Mouse (Mus musculus): Measurements from ENCODE around the gene Arhgef33.
"Not testable (repeated sequence)": the region's sequence is repeated elsewhere in the genome, so short reads cannot be mapped to it uniquely, and the experiment has no call there.

Arhgef33 gene

DNA sequence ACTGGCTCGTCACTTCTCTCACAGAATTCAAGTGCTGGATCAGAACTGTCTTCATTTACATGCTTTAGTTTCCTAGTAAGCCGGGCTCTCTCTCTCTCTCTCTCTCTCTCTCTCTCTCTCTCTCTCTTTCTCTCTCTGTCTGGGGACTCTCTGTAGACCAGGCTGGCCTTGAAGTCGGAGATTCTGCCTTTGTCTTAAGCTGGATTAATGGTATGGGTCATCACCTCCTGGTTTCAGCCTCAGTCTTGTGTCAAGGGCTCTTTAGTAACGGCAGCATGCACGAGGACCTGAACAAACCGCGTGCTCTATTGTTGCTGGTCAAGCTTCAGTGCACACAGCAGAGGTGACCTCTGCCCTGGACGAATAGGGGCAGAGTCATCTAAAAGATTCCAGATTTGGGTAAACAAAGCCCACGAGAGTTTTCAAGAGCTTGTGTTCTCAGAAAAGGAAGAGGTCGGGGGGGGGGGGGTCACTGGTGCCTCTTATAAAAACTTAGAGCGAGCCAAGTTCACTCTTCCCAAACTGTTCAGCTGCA lies 39.5 kb downstream of the Arhgef33 start:
- DNase-seq (ENCODE audit: low read depth) = no peak

GRCm38 (mm10) chr17:80347234-80347633 lies 40.0 kb downstream of the Arhgef33 start:
- DNase-seq (ENCODE audit: low read depth) = no peak

DNA sequence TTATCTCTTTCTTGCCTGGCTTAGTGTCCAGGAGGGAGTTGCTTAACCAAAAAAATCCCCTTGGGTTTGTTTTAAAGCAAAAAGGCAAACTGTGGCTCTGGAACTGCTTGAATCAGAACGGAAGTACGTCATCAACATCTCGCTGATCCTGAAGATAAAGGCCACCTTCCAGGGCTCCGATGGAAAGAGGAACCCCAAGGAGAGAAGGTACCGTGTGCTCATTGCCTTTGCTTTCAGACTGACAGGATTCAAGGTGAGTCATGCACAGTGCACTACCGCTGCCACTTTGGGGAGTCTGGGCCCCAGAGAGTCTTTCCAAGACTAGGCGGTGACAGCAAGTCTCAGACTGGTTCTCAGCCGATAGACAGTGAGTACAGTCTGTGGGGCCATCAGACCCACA lies 53.0 kb downstream of the Arhgef33 start:
- no peak for DNase-seq (ENCODE audit: low read depth)

- no peak for DNase-seq (ENCODE audit: low read depth)
Observed at GRCm38 (mm10) chr17:80367276-80367675, 60.1 kb downstream of the Arhgef33 start.

DNA sequence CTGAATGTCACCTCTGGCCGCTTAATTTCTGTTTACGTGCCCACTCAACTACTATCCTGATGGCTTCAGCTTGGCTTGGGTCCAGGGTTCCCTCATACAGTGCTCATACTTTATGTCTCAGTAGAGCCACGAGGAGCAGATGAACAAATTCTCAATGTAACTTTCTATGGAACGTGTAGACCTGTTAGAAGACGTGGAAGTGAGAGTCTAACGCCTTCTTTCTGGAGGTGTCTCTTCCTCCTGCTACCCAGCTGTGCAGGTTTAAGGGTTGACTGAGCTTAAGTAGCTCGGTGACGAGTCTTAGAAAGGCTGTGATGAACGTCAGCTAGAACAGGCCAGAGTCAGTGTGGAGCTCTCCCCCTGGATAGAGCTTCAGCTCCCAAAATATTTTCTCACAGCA lies 61.4 kb downstream of the Arhgef33 start:
- DNase-seq (ENCODE audit: low read depth) = no peak

DNA sequence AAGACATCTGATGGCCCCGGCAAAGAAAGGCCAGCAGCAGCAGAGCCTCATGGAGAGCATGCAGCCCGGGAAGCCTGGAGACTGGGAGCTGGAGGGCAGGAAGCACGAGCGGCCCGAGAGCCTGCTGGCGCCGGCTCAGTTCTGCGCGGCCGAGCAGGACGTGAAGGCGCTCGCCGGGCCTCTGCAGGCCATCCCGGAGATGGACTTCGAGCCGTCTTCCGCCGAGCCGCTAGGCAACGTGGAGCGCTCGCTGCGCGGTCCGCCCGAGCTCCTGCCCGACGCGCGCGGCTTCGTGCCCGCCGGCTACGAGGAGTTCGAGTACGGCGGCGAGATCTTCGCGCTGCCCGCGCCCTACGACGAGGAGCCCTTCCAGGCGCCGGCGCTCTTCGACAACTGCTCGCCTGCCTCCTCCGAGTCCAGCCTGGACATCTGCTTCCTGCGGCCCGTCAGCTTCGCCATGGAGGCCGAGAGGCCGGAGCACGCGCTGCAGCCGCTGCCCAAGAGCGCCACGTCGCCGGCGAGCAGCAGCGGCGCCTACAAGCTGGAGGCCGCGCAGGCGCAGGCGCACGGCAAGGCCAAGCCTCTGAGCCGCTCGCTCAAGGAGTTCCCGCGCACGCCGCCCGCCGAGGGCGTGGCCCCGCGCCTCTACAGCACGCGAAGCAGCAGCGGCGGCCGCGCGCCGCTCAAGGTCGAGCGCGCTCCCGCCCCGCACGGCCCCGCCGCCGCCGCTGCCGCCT lies 66.0 kb downstream of the Arhgef33 start, which contains the start of gene Gm10190:
Gene Gm10190, minus strand, starts transcription at position 553 of the 737 bp plus-strand sequence.
- peak; percentile 63 for DNase-seq (ENCODE audit: low read depth)

DNA sequence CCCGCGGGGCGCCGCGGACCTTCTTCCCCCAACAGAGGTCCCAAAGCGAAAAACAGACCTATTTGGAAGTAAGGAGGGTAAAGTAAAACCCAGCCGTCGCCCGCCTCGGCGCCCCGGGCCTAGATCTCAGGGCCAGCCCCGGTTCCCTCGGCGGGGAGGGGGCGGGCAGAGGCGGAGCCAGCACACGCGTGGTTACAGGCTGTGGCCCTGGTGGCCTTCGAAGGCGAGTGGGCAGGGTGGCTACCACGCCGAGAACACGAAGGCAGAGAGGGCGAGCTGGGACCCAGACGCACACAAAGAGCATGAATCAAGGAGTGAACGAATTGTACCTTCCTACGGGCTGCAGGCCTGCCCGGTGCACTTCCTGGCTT lies 66.5 kb downstream of the Arhgef33 start:
- DNase-seq (ENCODE audit: low read depth) = no peak

- not testable (repeated sequence) for DNase-seq (ENCODE audit: low read depth)
Observed at GRCm38 (mm10) chr17:80378386-80378785, 71.2 kb downstream of the Arhgef33 start.

DNA sequence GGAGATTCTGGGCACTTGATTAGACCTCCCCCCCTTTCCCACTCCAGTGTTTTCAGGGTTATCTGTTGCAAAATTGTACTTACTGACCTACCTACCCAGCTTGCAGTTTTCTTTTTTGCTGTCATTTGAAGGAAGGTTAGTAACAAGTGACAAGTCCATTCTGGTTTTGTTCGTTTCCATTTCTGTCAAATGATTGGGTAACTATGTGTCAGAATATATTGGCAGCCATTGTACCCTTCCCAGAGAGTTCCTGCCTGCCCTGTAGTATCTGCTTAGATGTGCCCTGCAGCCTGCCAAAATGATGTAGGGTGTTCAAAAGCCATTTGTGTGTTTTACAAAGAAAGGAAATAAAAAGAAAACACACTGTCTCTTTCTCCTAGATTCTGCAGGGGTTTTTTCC lies 78.5 kb downstream of the Arhgef33 start:
- DNase-seq (ENCODE audit: low read depth) = no peak

DNA sequence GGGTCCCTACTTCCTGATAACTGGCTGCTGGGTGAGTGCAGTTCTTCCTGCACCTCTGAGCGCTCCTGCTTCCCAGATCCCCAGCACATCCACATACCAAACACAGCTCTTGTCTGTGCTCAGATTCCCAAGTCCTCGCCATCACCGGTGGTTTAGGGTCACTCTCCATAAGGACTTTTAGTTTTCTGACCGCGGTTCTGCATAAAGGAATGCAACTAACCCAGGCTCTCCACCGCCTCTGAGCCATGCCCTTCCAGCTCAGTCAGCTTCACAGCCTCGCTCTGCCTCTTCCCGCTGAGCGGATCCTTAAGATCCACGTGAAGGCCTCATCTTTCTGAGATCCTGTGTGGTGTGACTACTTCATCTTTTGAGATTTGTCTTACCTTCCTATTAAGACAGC lies 82.8 kb downstream of the Arhgef33 start:
- DNase-seq (ENCODE audit: low read depth) = no peak

DNA sequence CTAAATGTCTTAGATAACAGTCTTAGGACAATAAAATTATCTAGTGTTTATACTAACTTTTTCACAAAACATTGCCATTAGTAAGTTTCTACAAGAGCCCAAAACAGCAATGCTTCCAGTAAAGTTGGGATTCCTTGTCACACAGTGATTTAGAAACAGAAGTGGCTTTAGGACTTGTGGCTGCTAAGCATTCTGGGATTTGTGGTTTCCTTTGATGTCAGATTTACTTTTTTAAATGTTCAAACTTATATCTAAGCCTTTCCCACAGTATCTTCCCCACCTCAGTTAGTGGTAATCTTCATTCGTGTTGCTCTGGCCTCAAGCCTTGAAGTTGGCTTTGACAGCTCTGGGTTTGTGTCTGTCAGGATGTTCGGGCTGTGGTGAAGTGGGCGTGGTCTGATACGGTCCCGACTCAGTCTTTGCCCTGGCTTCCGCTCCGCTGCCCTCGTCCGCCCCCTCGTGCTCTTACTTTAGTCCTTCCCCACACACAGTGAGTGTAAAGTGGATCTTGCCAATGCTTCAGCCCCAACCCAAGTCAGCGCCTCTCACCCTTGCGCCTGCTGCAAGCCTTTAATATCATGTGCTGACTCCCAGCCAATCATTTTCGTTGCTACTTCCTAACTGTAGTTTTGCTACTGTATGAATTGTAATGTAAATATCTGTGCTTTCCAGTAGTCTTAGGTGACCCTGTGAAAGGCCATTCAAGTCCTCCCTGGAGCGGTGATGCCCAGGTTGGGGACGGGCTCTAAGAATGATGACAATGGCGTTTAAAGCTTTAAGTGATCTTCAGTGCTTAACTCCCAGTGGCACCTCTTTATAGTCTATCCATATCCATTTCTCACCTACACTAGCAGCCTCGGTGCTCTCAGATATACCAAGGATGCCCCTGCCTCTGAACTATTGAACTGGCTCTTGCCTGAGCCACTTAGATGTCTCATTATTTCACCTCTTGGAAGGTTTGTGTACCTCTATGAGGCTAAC lies 84.5 kb downstream of the Arhgef33 start:
- peak; percentile 27 for DNase-seq (ENCODE audit: low read depth)

- DNase-seq (ENCODE audit: low read depth) = no peak
Observed at GRCm38 (mm10) chr17:80398243-80398642, 91.0 kb downstream of the Arhgef33 start.

DNA sequence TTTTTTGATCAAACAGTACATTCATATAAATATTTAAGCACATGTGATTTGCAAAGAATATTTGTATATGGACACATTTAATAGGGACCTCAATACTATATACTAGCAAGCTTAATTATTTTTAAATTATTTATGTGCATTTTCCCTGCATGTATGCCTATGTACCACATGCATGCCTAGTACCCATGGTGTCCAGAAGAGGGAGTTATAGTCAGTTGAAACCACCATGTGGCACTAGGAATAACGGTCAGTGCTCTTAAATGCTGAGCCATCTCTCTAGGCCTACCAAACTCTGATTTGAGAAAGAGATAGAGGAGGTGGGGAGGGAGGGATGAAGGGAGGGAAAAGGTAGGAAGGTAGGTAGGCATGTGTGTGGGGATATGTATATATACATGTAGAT lies 104.0 kb downstream of the Arhgef33 start:
- no peak for DNase-seq (ENCODE audit: low read depth)

DNA sequence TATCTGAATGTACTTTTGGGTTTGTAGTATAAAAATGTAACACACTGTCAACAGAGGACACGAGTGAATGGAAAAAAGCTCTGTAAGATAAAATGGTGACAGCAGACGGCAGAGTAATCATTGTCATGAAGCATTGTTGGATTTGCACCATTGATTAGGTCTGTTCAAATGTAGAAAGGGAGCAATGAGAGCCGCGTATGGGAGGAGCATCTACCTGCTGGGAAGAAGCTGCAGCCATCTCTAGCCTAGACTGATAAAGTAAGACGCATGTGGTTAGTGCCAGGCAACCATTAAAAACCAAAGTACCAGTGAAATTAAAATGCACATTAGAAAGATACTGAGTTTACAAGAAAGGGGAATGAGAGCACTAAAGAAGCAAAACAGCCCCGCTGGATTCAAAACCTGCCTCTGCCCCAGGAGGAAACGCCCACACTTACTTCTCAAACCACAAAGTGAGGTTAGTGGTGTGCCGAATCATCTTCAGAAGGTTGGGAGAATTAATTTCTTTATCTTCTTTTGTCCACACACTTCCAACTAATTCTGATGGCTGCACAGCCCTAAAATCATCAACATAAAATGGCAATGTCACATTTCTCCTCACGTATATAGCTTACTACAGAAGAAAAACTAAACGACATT lies 111.5 kb downstream of the Arhgef33 start:
- DNase-seq (ENCODE audit: low read depth) = no peak

GRCm38 (mm10) chr17:80420998-80421397 lies 113.8 kb downstream of the Arhgef33 start:
- no peak for DNase-seq (ENCODE audit: low read depth)

- DNase-seq (ENCODE audit: low read depth) = no peak
Observed at GRCm38 (mm10) chr17:80426171-80426570, 119.0 kb downstream of the Arhgef33 start.

- DNase-seq (ENCODE audit: low read depth) = no peak
Observed at GRCm38 (mm10) chr17:80426901-80427300, 119.7 kb downstream of the Arhgef33 start.

- no peak for DNase-seq (ENCODE audit: low read depth)
Observed at GRCm38 (mm10) chr17:80427966-80428365, 120.8 kb downstream of the Arhgef33 start.

DNA sequence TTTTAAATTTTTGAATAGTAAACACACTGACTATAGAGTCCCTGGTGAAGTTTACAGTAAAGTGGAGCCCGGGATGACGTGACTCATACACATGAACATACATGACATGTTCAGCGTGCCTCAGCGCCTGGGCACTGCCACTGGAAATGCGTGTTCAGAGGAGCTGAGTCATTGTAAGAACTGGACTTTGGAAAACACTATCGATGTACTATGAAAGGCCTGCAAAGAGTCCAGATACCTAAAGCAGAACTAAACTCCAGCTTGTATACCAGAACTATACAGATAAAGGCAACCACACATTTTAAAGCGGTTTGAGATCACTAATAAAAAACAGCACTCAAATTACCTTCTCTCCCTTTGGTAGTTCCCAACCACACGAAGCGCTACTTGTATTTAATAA lies 124.8 kb downstream of the Arhgef33 start:
- DNase-seq (ENCODE audit: low read depth) = no peak

- DNase-seq (ENCODE audit: low read depth) = no peak
Observed at GRCm38 (mm10) chr17:80434430-80434829, 127.2 kb downstream of the Arhgef33 start.

- DNase-seq (ENCODE audit: low read depth) = no peak
Observed at GRCm38 (mm10) chr17:80435680-80436079, 128.5 kb downstream of the Arhgef33 start.

DNA sequence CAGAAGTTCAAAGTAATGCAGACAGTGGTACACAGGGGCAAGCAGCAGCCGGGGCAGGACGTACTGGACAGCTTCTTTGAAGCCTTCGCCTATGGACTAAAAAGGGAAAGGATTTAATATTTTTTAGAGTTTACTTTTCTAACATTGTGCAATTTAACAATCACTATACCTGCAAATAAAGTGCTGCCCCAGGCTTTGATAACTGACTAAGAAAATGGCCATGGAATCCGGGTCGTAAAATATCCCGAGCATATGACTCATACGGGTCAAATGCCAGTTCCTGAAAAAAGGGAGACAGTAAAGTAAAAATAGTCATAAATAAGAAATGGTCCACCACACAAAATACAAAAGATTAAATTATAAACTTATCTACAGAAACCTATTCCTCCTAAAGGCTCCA lies 138.2 kb downstream of the Arhgef33 start:
- DNase-seq (ENCODE audit: low read depth) = no peak

All from c-Kit-positive CD71-positive TER-119-negative erythroid progenitor cells, embryonic 14.5 days (primary cell).